Mouse (Mus musculus) forebrain, embryonic 13.5 days (tissue): Measurements from ENCODE around the gene Slc19a3. TPM values are rescaled to one million over a fixed set of nuclear protein-coding genes. Genes with fewer than 3 reads are reported as not detected.

Experiments used
- ATAC-seq: fragments of 200-750 bp; cut with Nextera tagmentation; 2 replicates; pipeline ENCODE4 v1.8.0; 2017
- H3K27ac ChIP-seq: fragments of 300-500 bp; sonication (generic); 2 replicates; pipeline ENCODE4 v1.5.1; 2015; ENCODE audit warnings: inconsistent platforms, mild to moderate bottlenecking, moderate library complexity
- H3K27me3 ChIP-seq: fragments of 300-500 bp; sonication (generic); 2 replicates; pipeline ENCODE4 v1.6.1; 2015; ENCODE audit warnings: mild to moderate bottlenecking, inconsistent platforms
- H3K36me3 ChIP-seq: fragments of 300-500 bp; sonication (generic); 2 replicates; pipeline ENCODE4 v1.6.1; 2015; ENCODE audit warnings: mild to moderate bottlenecking, inconsistent platforms; ENCODE audit not compliant: poor library complexity, severe bottlenecking
- H3K4me1 ChIP-seq: fragments of 300-500 bp; sonication (generic); 2 replicates; pipeline ENCODE4 v1.6.1; 2015; ENCODE audit warnings: inconsistent platforms
- H3K4me2 ChIP-seq: fragments of 300-500 bp; sonication (generic); 2 replicates; pipeline ENCODE4 v1.6.1; 2015; ENCODE audit warnings: inconsistent platforms, mild to moderate bottlenecking, moderate library complexity
- H3K4me3 ChIP-seq: fragments of 300-500 bp; sonication (generic); 2 replicates; pipeline ENCODE4 v1.5.1; 2015; ENCODE audit warnings: mild to moderate bottlenecking, inconsistent platforms
- H3K9ac ChIP-seq: fragments of 300-500 bp; sonication (generic); 2 replicates; pipeline ENCODE4 v1.6.1; 2015; ENCODE audit warnings: mild to moderate bottlenecking, inconsistent platforms
- H3K9me3 ChIP-seq: fragments of 300-500 bp; sonication (generic); replicated peaks from 2 replicates; pipeline ENCODE4 v1.6.1; 2016; ENCODE audit warnings: inconsistent platforms
- WGBS: fragments of 180-500 bp; shearing (Covaris S2); methylation state at CpG from one replicate; pipeline ENCODE4 v1.1.7; 2015; 5-methylcytosine and 5-hydroxymethylcytosine counted together
- polyA plus RNA-seq: library from polyadenylated mRNA; unstranded; fragments of >200 nt; fragmentation: Nextera tagmentation; extraction: Ambion mirVana; gene quantifications from 2 replicates; pipeline ENCODE4 v1.2.1, GENCODE M21; 2015

Slc19a3 gene
- polyA plus RNA-seq, 1 experiment from 2014 or later = 0.59 TPM

- Histone ChIP-seq H3K9ac (no peak overlapping the region), H3K4me1 (no peaks in the 10 kb centered on the region), H3K9me3 (no peaks in the 10 kb centered on the region), H3K4me3 (no peak overlapping the region), H3K4me2 (no peak overlapping the region), H3K27ac (no peak overlapping the region), H3K36me3 (no peaks in the 10 kb centered on the region), H3K27me3 (no peaks in the 10 kb centered on the region)
- 93% methylated on average over 3 of the region's 3 CpGs for WGBS
- no peak for ATAC-seq
Measured at GRCm38 (mm10) chr1:82993947-82994346, 44.3 kb downstream of the Slc19a3 start.

DNA sequence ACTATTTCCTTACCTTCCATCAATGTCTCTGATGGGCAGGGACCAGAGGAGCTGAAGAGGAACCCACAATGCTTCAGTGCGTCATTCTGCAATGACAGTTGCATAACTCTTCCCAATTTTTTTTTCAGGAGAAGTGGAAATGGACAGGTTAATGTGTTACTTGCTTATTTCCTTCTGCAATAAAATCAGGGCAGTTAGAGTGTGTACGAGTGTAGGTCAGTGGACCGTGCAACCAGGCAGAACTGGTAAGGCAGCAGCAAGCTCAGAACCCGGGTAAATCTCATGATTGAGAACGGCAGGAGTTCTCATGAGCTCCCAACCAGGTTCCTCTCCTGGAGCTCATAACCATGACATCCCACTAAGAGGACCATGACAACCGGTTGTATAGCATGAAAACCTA is 46.2 kb downstream of the Slc19a3 start:
- no peak overlapping the region for H3K4me3 ChIP-seq
- H3K9ac ChIP-seq = no peak overlapping the region
- no peaks in the 10 kb centered on the region for H3K4me1 ChIP-seq
- no peak for ATAC-seq
- no peak overlapping the region for H3K27ac ChIP-seq
- no peaks in the 10 kb centered on the region for H3K9me3 ChIP-seq
- H3K4me2 ChIP-seq = no peak overlapping the region
- no peaks in the 10 kb centered on the region for H3K27me3 ChIP-seq
- 91% methylated on average over 6 of the region's 6 CpGs for WGBS
- no peaks in the 10 kb centered on the region for H3K36me3 ChIP-seq

DNA sequence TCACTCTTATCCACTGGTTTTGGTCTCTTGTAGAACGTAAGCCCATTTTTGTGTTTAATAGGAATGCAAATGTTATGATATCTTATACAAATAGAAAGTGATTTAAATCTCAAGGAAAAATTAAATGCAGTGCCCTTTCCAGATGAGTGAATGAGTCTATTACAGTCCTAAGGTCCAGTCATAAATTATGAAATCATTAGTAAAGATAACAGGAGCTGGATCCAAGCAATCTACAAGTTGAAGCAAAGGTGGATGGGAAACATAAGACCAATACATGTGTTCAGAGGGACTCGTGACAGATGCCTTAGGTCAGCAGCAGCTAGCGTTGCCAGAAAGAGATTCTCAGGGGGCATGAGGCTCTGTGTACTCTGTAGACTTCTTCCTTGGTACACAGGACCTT is 46.7 kb downstream of the Slc19a3 start:
- 88% methylated on average over 3 of the region's 3 CpGs for WGBS
- H3K27me3 ChIP-seq = no peaks in the 10 kb centered on the region

DNA sequence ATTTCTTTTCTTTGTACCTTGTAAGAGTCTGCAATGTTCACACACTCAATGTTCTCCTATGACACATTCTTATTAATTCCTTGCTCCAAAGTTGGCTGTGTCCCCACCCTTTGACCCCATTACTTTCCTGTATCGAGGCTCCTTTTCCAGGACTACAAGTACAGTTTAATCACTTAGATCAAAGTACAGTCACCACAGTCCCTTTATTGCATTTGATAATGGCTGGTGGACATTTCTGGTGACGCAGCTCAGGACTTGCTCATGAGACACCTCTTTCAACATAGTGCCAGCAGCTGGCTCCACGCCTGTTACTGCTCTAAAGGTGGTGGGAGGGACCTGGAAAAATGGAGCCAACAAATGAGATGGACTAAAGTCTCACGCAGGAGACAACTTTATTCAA is 47.2 kb downstream of the Slc19a3 start:
- no peak for ATAC-seq
- Histone ChIP-seq H3K9me3 (no peaks in the 10 kb centered on the region), H3K9ac (no peak overlapping the region)

More for the DNA sequence above, 46.7 kb downstream of the Slc19a3 start:
- H3K36me3 ChIP-seq = no peaks in the 10 kb centered on the region
- no peak overlapping the region for H3K4me2 ChIP-seq
- H3K27ac ChIP-seq = no peak overlapping the region
- no peaks in the 10 kb centered on the region for H3K9me3 ChIP-seq
- H3K4me1 ChIP-seq = no peaks in the 10 kb centered on the region
- no peak for ATAC-seq
- no peak overlapping the region for H3K9ac ChIP-seq
- H3K4me3 ChIP-seq = no peak overlapping the region

DNA sequence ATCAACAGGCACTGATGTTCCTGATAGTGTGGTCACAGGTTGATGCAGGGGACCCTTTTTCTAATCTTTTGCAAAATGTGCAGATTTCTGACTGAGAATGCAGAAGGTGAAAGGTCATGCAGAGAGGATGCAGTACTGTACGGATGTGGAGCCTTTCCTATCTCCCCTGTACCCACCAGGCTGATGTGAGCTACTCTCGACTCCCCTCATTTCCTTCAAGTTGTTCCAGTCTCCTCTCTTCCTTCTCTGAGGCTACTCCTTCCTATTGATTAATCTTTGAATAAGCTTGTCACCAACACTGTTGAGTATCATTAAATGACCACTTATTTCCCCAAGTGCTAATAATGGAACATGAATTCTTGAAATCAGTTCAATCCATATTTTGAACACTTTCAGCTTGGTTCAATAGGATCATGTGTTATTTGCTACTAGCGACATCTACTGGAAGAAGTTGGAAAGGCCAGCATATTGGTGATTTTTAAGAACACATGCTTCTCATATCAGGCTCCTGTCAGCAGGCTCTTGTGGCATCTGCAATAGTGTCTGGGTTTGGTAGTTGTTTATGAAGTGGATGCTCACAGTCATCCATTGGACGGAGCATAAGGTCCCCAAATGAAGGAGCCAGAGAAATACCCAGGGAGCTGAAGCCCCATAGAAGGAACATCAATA is 50.6 kb downstream of the Slc19a3 start:
- peaks cover 9% of the 10 kb centered on the region; the same call in 1 of the 2 replicates for H3K9me3 ChIP-seq
- H3K4me2 ChIP-seq = no peak overlapping the region
- no peaks in the 10 kb centered on the region for H3K27me3 ChIP-seq
- H3K4me3 ChIP-seq = no peak overlapping the region
- H3K36me3 ChIP-seq = no peaks in the 10 kb centered on the region
- H3K27ac ChIP-seq = no peak overlapping the region
- H3K9ac ChIP-seq = no peak overlapping the region
- no peaks in the 10 kb centered on the region for H3K4me1 ChIP-seq
- 37% methylated on average over 4 of the region's 4 CpGs for WGBS
- peak; percentile 75 for ATAC-seq

More for the DNA sequence above, 47.2 kb downstream of the Slc19a3 start:
- Histone ChIP-seq H3K4me3 (no peak overlapping the region), H3K4me2 (no peak overlapping the region), H3K4me1 (no peaks in the 10 kb centered on the region), H3K27me3 (no peaks in the 10 kb centered on the region), H3K36me3 (no peaks in the 10 kb centered on the region), H3K27ac (no peak overlapping the region)
- WGBS = 75% methylated on average over 4 of the region's 4 CpGs

- H3K27ac ChIP-seq = no peak overlapping the region
- WGBS = 91% methylated on average over 6 of the region's 6 CpGs
Measured at GRCm38 (mm10) chr1:82986738-82987137, 51.5 kb downstream of the Slc19a3 start.

GRCm38 (mm10) chr1:82977840-82978239 is 60.4 kb downstream of the Slc19a3 start:
- Histone ChIP-seq H3K36me3 (no peaks in the 10 kb centered on the region), H3K4me2 (no peak overlapping the region), H3K27ac (no peak overlapping the region), H3K9ac (no peak overlapping the region), H3K9me3 (no peaks in the 10 kb centered on the region), H3K4me1 (no peaks in the 10 kb centered on the region), H3K27me3 (no peaks in the 10 kb centered on the region), H3K4me3 (no peak overlapping the region)
- ATAC-seq = no peak

More at GRCm38 (mm10) chr1:82986738-82987137, 51.5 kb downstream of the Slc19a3 start:
- Histone ChIP-seq H3K27me3 (no peaks in the 10 kb centered on the region), H3K4me3 (no peak overlapping the region), H3K9ac (no peak overlapping the region), H3K36me3 (no peaks in the 10 kb centered on the region), H3K9me3 (peaks cover 9% of the 10 kb centered on the region; the same call in 1 of the 2 replicates), H3K4me2 (no peak overlapping the region), H3K4me1 (no peaks in the 10 kb centered on the region)
- no peak for ATAC-seq

DNA sequence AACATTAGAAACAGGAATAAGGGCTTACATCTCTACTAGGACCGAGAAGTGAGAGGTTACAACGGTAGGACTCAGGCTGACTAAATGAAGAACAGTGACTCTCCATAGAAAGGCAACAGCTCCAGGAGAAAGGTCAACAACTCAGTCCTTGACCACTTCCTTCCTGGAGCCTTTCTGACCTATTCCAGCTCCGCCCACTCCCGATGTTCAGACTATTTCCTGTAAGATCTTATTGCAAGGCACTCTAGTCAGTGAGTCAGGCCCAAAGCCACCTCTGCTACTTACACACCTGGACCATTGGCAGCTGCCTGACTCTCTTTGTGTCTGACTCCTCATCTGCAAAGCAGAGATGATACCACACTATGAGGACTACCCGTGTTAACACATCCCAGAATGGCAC is 62.5 kb downstream of the Slc19a3 start:
- H3K27ac ChIP-seq = no peak overlapping the region
- no peak for ATAC-seq
- WGBS = 91% methylated on average over 5 of the region's 5 CpGs

DNA sequence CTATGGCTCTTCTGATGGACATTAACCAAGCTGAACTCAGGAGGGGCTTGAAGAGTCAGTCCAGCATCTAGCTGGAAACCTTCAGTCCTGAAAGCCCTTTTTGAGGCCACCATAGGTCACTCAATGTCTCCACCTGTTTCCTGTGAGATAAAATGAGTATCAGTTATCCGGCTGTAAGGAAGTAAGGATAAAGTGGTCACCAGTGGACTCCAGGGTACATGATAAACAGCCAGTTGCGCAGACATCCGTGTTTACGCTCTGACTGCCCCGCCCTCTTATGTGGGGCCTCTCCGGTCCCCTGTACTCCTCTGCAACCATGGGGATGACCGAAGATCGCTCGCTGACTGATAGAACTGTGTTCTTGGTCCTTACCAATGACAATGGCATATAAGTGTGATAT is 63.9 kb downstream of the Slc19a3 start:
- Histone ChIP-seq H3K9me3 (no peaks in the 10 kb centered on the region), H3K9ac (no peak overlapping the region), H3K4me3 (no peak overlapping the region), H3K4me1 (no peaks in the 10 kb centered on the region), H3K27ac (no peak overlapping the region), H3K27me3 (no peaks in the 10 kb centered on the region), H3K36me3 (no peaks in the 10 kb centered on the region), H3K4me2 (no peak overlapping the region)
- no peak for ATAC-seq
- 94% methylated on average over 9 of the region's 9 CpGs for WGBS

More for the DNA sequence above, 62.5 kb downstream of the Slc19a3 start:
- Histone ChIP-seq H3K4me2 (no peak overlapping the region), H3K36me3 (no peaks in the 10 kb centered on the region), H3K9ac (no peak overlapping the region), H3K4me3 (no peak overlapping the region), H3K9me3 (no peaks in the 10 kb centered on the region), H3K27me3 (no peaks in the 10 kb centered on the region), H3K4me1 (no peaks in the 10 kb centered on the region)

- Histone ChIP-seq H3K4me2 (no peak overlapping the region), H3K27me3 (no peaks in the 10 kb centered on the region), H3K27ac (no peak overlapping the region), H3K4me1 (no peaks in the 10 kb centered on the region), H3K36me3 (no peaks in the 10 kb centered on the region), H3K4me3 (no peak overlapping the region), H3K9ac (no peak overlapping the region), H3K9me3 (no peaks in the 10 kb centered on the region)
- no peak for ATAC-seq
- WGBS = 78% methylated on average over 6 of the region's 6 CpGs
Measured at GRCm38 (mm10) chr1:82973901-82974300, 64.3 kb downstream of the Slc19a3 start.

GRCm38 (mm10) chr1:82973244-82973643 is 65.0 kb downstream of the Slc19a3 start:
- ATAC-seq = no peak
- no peak overlapping the region for H3K4me2 ChIP-seq
- H3K27me3 ChIP-seq = no peaks in the 10 kb centered on the region
- no peaks in the 10 kb centered on the region for H3K9me3 ChIP-seq
- 95% methylated on average over 1 of the region's 1 CpGs for WGBS
- no peaks in the 10 kb centered on the region for H3K36me3 ChIP-seq
- H3K4me1 ChIP-seq = no peaks in the 10 kb centered on the region
- H3K27ac ChIP-seq = no peak overlapping the region
- no peak overlapping the region for H3K9ac ChIP-seq
- no peak overlapping the region for H3K4me3 ChIP-seq

DNA sequence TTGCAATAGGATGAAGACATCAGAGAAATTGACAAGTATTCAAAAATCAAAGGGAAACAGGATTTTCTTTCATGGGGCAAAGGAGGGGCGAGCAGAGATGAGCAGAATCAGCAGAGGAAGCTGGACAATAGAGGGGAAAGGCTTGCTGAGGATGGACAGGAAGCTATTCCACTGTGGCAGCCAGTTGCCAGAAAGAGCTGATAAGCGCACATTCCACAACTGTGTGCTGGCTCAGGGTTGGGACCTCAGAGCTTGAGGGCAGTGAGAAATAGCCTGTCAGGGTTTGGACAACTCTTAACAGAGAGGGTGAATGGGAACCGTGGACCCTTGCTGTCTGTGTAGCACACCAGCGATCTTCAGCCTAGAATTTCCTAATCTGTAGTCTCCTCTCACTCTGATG is 66.2 kb downstream of the Slc19a3 start:
- no peak overlapping the region for H3K4me2 ChIP-seq
- 70% methylated on average over 4 of the region's 4 CpGs for WGBS
- H3K9ac ChIP-seq = no peak overlapping the region
- no peaks in the 10 kb centered on the region for H3K27me3 ChIP-seq
- no peaks in the 10 kb centered on the region for H3K4me1 ChIP-seq
- ATAC-seq = no peak
- H3K9me3 ChIP-seq = no peaks in the 10 kb centered on the region
- H3K27ac ChIP-seq = no peak overlapping the region
- H3K36me3 ChIP-seq = no peaks in the 10 kb centered on the region
- H3K4me3 ChIP-seq = no peak overlapping the region

DNA sequence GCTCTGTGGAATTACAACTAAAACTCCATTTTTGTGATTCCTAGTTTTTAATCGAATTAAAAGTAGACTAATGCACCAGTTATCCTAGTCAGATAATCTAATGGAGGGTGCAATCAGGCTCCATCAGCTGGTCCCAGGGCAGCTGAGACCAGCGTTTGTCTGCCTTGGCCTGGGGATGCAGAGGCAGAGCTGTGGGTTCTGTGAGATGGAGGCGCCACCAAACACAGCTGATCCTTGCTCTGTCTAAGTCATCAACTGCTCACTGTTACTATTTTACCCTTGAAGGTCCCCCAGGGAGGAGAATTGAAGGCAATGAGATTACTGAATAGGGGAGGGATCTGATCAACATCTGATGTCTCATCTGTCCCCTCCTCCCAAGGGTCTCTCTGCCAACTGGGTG is 71.8 kb downstream of the Slc19a3 start:
- H3K9ac ChIP-seq = no peak overlapping the region
- H3K4me2 ChIP-seq = no peak overlapping the region
- 66% methylated on average over 3 of the region's 3 CpGs for WGBS
- H3K27me3 ChIP-seq = no peaks in the 10 kb centered on the region
- H3K27ac ChIP-seq = no peak overlapping the region
- no peak overlapping the region for H3K4me3 ChIP-seq
- ATAC-seq = no peak
- H3K9me3 ChIP-seq = no peaks in the 10 kb centered on the region
- H3K36me3 ChIP-seq = no peaks in the 10 kb centered on the region
- no peaks in the 10 kb centered on the region for H3K4me1 ChIP-seq
